Mouse (Mus musculus): ENCODE measurements around the gene B4galt5. TPM values are rescaled to one million over a fixed set of nuclear protein-coding genes. Genes with fewer than 3 reads are reported as not detected.

B4galt5 gene
- total RNA-seq, 1 experiment from 2014 or later, result 107 TPM

GRCm38 (mm10) chr2:167294216-167294615 lies 54.8 kb downstream of the B4galt5 start:
- no peak for ATAC-seq (replicated peaks; ENCODE audit: insufficient number of reproducible peaks, low FRiP score, low TSS enrichment, poor library complexity, severe bottlenecking)

- ATAC-seq (replicated peaks; ENCODE audit: insufficient number of reproducible peaks, low FRiP score, low TSS enrichment, poor library complexity, severe bottlenecking), result no peak
Measured at GRCm38 (mm10) chr2:167293289-167294085, 55.5 kb downstream of the B4galt5 start.

- no peak for ATAC-seq (replicated peaks; ENCODE audit: insufficient number of reproducible peaks, low FRiP score, low TSS enrichment, poor library complexity, severe bottlenecking)
Measured at GRCm38 (mm10) chr2:167292854-167293253, 56.1 kb downstream of the B4galt5 start.

- no peak for ATAC-seq (replicated peaks; ENCODE audit: insufficient number of reproducible peaks, low FRiP score, low TSS enrichment, poor library complexity, severe bottlenecking)
Measured at GRCm38 (mm10) chr2:167292151-167292591, 56.8 kb downstream of the B4galt5 start.

- 0 out of 2 replicates have a peak, but pooled peaks have one; percentile 51 for ATAC-seq (replicated peaks; ENCODE audit: insufficient number of reproducible peaks, low FRiP score, low TSS enrichment, poor library complexity, severe bottlenecking)
Measured at GRCm38 (mm10) chr2:167291656-167292055, 57.3 kb downstream of the B4galt5 start.

GRCm38 (mm10) chr2:167281461-167281860 lies 67.5 kb downstream of the B4galt5 start:
- ATAC-seq (replicated peaks; ENCODE audit: insufficient number of reproducible peaks, low FRiP score, low TSS enrichment, poor library complexity, severe bottlenecking), result no peak

- ATAC-seq (replicated peaks; ENCODE audit: insufficient number of reproducible peaks, low FRiP score, low TSS enrichment, poor library complexity, severe bottlenecking), result 0 out of 2 replicates have a peak, but pooled peaks have one; percentile 14
Measured at GRCm38 (mm10) chr2:167280986-167281310, 68.0 kb downstream of the B4galt5 start.

- ATAC-seq (replicated peaks; ENCODE audit: insufficient number of reproducible peaks, low FRiP score, low TSS enrichment, poor library complexity, severe bottlenecking), result peak; percentile 77
Measured at GRCm38 (mm10) chr2:167280090-167280985, 68.6 kb downstream of the B4galt5 start.

GRCm38 (mm10) chr2:167278751-167279526 lies 70.0 kb downstream of the B4galt5 start:
- peak; percentile 83 for ATAC-seq (replicated peaks; ENCODE audit: insufficient number of reproducible peaks, low FRiP score, low TSS enrichment, poor library complexity, severe bottlenecking)

GRCm38 (mm10) chr2:167278011-167278410 lies 71.0 kb downstream of the B4galt5 start:
- ATAC-seq (replicated peaks; ENCODE audit: insufficient number of reproducible peaks, low FRiP score, low TSS enrichment, poor library complexity, severe bottlenecking), result no peak

- ATAC-seq (replicated peaks; ENCODE audit: insufficient number of reproducible peaks, low FRiP score, low TSS enrichment, poor library complexity, severe bottlenecking), result no peak
Measured at GRCm38 (mm10) chr2:167277026-167277425, 72.0 kb downstream of the B4galt5 start.

GRCm38 (mm10) chr2:167275856-167276255 lies 73.1 kb downstream of the B4galt5 start:
- ATAC-seq (replicated peaks; ENCODE audit: insufficient number of reproducible peaks, low FRiP score, low TSS enrichment, poor library complexity, severe bottlenecking), result no peak

- ATAC-seq (replicated peaks; ENCODE audit: insufficient number of reproducible peaks, low FRiP score, low TSS enrichment, poor library complexity, severe bottlenecking), result no peak
Measured at GRCm38 (mm10) chr2:167274713-167275465, 74.1 kb downstream of the B4galt5 start.

- ATAC-seq (replicated peaks; ENCODE audit: insufficient number of reproducible peaks, low FRiP score, low TSS enrichment, poor library complexity, severe bottlenecking), result no peak
Measured at GRCm38 (mm10) chr2:167273206-167273740, 75.7 kb downstream of the B4galt5 start.

GRCm38 (mm10) chr2:167272706-167273105 lies 76.3 kb downstream of the B4galt5 start:
- ATAC-seq (replicated peaks; ENCODE audit: insufficient number of reproducible peaks, low FRiP score, low TSS enrichment, poor library complexity, severe bottlenecking), result no peak

GRCm38 (mm10) chr2:167271121-167271521 lies 77.9 kb downstream of the B4galt5 start:
- no peak for ATAC-seq (replicated peaks; ENCODE audit: insufficient number of reproducible peaks, low FRiP score, low TSS enrichment, poor library complexity, severe bottlenecking)

GRCm38 (mm10) chr2:167270496-167270895 lies 78.5 kb downstream of the B4galt5 start:
- ATAC-seq (replicated peaks; ENCODE audit: insufficient number of reproducible peaks, low FRiP score, low TSS enrichment, poor library complexity, severe bottlenecking), result no peak

GRCm38 (mm10) chr2:167268721-167269120 lies 80.3 kb downstream of the B4galt5 start:
- ATAC-seq (replicated peaks; ENCODE audit: insufficient number of reproducible peaks, low FRiP score, low TSS enrichment, poor library complexity, severe bottlenecking), result no peak

All from monocyte, adult 5-6 weeks (primary cell).